Mouse (Mus musculus) liver (tissue): ENCODE measurements around the gene Acad12.
A peak's percentile ranks its signal among the peaks of the same experiment; 100 is the strongest.
"Not testable (repeated sequence)": the region's sequence is repeated elsewhere in the genome, so short reads cannot be mapped to it uniquely, and the experiment has no call there.

Experiments used
- DNase-seq: peaks from one replicate; pipeline ENCODE4 v3.0.0-alpha.2; 2020; ENCODE audit warnings: mixed read lengths

Gene Acad12

DNA sequence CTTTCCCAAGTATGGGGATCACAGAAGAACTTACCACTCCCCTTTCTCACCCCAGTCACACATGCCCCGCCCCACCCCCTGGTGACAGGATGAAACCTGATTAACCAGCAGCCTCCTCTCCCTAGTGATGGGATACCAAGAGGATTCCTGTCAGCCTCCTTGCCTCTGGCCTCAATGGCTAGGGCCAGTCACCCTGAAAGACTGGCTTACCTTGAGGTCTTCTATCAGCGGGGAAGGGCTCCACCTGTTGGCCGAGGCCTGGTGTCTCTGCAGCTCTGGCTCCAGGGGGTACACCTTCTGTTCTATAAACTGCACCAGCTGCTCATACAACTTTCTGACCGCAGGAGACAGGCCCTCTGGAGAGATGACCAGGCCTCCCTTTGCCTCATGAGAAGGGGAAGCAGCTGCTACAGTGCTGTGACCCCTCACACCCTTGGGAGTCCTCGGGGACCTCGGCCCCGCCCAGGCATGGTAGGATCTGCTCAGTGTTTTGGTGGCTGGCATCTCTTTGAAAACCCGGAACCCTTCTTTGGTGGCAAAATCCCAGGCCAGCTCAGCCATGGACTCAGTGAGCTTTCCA is 9.1 kb downstream of the Acad12 start:
- not testable (repeated sequence) for DNase-seq

GRCm38 (mm10) chr5:121606151-121606550 is 12.6 kb downstream of the Acad12 start:
- peak; percentile 83 for DNase-seq

GRCm38 (mm10) chr5:121603815-121604214 is 14.9 kb downstream of the Acad12 start:
- DNase-seq = not testable (repeated sequence)

DNA sequence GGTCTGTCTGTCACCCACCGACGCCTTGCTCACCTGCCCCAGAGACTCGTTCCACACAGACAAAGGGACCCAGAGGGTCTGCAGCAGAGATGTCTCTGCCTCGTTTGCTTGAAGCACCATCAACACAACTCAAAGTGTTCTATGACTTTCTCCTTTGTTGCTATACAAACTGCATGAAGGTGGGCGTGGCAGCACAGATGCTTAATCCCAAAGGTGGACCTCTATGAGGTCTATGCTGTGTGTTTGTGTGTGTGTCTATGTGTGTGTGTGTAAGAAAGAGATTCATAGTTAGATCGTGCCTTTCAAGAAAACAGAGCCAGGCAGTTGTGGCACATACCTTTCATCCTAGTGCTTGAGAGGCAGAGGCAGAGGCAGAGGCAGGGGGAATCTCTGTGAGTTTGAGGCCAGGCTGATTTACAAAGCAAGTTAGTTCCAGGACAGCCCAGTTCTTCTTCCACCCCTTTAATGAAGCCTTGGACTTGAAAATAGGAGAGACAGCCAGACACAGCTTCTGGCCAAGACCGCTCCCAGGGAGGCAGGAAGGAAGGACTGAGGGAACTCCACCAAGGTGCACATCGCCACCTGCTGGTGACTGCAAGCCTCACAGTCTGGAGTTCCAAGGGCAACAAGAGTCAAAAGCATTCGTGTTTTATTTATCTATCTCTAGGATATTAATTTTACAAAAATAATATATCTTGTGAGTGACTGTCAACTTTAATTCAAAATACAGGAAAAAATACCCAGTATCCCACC is 17.0 kb downstream of the Acad12 start:
- peak; percentile 89 for DNase-seq

DNA sequence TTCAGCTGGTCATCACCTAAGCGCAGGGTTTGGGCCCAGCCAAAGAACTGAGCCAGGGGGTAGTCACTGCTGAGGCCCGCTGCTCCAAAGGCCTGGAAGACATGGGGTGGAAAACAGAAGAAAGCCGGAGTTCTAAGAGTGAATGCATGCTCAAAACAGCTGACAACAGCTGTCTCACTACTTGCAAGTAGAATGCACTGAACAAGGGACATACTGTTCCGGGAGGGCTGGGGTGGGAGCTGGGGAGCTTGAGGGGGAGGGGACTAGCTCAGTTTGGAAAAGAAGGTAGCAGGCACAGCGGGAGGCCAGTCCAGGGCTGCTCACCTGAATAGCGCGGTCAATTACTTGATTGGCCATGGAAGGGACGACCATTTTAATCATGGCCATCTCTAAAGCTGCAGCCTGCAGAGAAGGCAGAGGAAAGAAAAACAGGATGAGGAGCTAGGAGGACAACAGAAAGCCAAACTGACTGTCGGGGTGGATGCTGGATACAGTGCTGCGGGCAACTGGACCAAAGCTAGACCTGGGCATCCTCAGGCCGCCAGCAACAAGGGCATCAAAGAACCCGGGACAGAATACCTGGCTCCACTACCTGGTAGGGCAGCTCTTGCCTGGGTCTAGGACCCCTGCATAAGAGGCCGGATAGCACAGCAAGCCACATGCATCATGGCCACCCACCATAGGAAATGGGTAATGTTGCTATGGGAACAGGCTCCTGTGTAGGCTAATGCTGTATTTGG is 19.7 kb downstream of the Acad12 start:
- no peak for DNase-seq

GRCm38 (mm10) chr5:121597991-121598537 is 20.7 kb downstream of the Acad12 start:
- no peak for DNase-seq

- no peak for DNase-seq
These were observed 21.4 kb downstream of the Acad12 start for GRCm38 (mm10) chr5:121597332-121597731.

GRCm38 (mm10) chr5:121596226-121596625 is 22.5 kb downstream of the Acad12 start:
- DNase-seq = no peak

GRCm38 (mm10) chr5:121595758-121596157 is 23.0 kb downstream of the Acad12 start:
- no peak for DNase-seq

DNA sequence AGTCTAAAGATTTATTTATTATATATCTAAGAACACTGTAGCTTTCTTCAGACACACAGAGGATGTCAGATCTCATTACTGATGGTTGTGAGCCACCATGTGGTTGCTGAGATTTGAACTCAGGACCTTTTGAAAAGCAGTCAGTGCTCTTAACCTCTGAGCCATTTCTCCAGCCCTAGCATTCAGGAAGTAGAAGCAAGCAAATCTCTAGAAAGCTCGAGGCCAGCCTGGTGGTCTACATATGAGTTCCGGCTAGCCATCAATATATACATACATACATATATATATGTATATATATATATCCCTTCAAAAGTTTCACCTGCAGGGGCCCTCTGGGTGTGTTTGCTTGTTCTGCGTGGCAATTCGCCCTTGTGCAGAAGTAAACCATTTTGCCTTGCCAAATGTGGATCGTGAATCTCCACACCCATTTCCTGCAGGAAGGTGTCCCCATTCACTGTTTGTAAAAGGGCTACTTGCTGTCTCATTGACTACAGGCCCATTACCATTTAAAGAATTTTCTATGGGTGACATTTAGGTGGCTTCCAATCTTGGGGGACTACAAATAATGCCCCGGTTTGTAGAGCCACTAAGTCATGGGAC is 23.9 kb downstream of the Acad12 start:
- DNase-seq = no peak

DNA sequence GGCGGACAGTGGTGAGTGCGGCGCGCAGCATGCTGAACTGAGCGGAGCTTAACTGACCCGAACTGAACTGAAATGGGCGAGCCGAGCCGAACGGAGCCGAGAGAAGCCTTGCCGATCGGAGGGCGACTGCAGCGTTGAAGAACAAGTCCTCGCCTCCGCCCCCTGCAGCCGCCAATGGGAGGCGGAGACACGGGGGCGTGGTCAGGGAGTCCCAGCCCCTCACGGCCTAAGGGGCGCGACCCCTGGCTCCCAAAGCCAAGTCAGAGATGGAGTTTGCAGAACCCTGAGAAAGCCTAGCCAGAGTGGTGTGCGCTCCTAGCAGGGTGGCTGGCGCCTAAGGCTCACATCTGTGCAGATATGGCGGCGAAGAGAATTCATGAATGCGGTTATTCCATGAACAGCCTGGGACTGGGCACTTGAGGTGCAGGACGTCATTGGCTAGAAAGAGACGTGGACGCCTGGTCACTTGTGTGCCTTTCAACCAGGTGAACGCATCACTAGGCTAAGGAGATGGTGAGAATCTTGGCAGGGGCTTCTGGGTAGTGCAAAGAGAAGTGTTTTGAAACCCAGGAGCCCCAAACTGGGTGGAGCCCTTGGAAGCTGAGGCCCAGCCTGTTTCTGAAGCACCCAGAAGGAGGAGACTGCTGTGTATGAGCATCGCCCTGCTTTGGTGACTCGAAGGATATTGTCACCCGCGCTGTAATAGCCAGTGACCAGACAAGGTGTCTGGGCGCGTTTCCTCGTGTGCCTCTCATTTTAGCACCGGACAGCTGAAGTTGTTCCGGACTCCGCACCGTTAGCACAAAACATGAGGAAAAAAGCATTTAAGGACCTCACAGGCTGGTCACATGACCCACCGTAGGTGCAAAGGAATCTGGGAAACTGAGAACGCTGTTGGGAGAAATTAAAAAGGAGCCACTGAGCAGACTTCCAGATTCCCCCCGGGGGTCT is 25.0 kb downstream of the Acad12 start, which contains the start of gene Aldh2:
Gene Aldh2, minus strand, starts transcription at position 374 of the 951 bp plus-strand sequence.
- DNase-seq = peak; percentile 93

GRCm38 (mm10) chr5:121592816-121593407 is 25.8 kb downstream of the Acad12 start:
- DNase-seq = no peak

GRCm38 (mm10) chr5:121592064-121592815 is 26.5 kb downstream of the Acad12 start:
- DNase-seq = no peak

DNA sequence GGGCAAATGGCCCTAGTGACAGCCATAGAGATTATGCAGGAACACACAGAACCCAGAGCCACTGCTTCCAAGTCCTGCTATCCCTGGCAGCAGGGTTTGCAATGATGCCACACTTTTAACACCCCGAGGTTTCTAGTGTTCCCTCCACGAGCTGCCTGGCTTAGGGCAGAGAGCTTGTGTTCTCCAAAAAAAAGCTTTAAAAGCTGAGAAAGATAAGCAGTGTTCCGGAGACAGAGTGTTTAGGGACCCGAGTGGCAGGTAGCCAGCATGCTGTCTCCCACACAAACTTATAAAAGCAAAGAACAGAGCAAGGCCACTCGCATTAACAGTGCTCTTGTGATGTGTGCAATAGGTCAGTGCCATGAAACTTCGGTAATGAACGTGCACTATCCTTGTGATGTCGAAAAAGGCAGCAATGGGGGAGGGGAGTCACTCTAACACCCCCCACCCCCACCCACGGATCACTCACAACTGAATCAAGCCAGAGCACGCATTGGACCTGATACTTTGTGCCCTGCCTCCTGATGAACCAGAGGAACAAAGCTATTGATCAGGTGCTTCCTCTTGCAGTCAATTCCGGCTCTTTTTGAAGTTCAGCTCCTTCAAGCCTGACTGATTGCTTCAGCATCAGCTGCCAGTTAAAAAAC is 27.2 kb downstream of the Acad12 start:
- DNase-seq = no peak

DNA sequence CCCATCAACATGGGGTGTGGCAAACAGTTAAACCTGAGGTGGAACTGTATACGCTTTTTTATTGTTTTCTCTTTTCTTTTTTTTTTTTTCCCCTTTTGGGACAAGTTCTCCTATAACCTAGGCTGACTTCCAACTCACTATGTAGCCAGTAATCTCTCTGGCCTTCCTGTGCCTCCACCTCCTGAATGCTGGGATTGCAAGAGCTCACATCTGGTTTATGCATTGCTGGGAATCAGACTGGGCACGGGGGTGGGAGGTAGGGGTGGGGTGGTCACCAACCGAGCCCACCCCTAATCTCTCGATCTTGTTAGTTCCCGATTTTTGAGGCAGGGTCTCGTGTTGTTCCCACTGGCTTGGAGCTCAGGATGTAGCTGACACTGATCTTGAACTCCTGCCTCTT is 28.8 kb downstream of the Acad12 start:
- no peak for DNase-seq

DNA sequence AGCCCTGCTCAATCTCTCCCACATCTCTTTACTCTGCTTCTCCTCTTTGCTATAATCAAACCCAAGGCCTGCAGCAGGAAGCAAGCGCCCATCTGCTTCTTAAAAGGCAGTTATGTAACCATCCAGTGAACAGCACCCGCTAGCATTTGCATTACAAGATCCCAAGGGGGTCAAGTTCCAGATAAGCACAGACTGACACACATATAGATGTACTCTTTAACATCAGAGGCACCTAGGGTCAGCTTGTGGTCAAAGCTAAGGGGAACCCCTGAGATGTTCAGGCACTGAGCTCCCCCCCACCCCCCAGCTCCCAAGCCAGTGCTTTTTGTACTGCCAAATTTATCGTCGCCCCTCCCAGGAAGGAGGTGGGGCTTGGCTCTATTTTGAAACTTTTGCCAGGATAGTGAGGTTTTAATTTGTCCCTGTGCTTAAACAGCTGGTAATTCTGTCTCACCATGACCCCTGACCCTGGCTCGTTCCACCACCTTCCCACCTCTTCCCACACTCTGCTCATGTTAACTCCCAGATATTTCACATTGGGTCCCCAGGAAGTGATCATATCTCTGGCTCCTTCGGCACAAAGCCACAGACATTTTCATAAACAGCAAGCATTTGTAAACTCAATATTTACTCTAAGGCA is 32.2 kb downstream of the Acad12 start:
- DNase-seq = peak; percentile 36

DNA sequence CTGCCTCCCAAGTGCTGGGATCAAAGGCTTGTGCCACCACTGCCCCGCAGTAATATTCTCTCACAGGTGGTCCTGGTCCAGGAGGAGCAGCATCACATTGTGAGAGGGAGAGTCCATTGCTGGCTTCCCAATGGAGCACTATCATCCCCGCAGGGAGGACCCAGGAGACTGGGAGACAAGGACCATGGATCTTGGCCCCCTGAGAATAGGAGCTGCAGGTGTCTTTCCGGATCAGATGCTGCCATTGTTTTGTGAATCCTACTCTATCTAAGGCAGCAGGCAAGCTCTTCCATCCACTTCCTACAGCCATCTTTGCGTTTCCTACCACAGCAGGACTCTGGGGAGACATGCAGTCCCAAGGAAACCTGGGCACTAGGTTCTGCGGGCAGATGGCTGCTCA is 33.0 kb downstream of the Acad12 start:
- DNase-seq = no peak

GRCm38 (mm10) chr5:121585005-121585404 is 33.7 kb downstream of the Acad12 start:
- no peak for DNase-seq

DNA sequence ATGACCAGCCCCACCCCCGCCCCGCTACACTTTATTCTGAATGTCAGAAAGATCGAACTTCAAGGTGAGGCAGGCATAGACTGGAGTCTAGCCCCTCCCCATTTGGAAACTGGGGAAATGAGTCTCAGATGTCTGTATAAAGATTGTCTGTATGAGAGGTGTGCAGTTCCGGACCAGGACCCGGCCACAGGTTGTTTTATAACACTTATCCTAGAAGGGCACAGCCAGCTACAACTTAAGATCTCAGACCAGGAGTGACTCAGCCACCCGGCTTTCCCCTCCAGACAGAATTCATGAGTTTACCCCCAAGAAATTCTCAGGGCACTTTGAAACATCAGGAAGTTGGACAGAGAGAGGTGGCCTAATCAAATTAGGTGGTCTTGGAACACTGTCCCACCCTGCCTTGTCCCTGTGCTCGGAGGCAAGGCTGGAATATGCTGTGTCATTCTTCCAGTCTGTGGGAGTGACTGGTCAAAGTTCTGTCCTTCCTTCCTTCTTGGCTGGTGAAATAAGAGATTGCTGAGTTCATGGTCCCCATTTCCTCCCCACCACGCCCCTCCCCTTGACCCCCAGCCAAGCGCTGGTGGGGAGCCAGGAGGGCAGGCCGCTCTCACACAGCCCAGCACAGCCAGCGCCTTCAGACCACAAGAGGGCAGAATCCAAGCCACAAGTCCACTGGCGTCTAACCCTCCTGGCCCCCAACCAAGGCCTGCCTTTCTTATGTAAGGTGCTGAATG is 34.8 kb downstream of the Acad12 start:
- peak; percentile 73 for DNase-seq
